In genomic region chr6:53201281-53201956, GRCm38 (mm10) we compare ENCODE assay signal across 10 mouse cellular contexts.
DNase-seq lines count a peak whose midpoint lies in the region; TF ChIP-seq lines count a peak whose summit lies in the region.
"Had no signal": no experiment of that assay in that cellular context is flagged by ENCODE, and none has a peak within 500 bp of the region (broad histone marks: within the 10 kb centered on the region; RNA-seq: fewer than 3 reads in every experiment).

No protein-coding gene starts in this region.

- H3K4me3 ChIP-seq in kidney, adult 2 months (ENCODE audit: insufficient read depth, low read depth, low read length): no peak overlapping the region
- H3K4me3 ChIP-seq in ES-Bruce4 (ENCODE audit: low read depth, low read length): no peak overlapping the region
- H3K4me3 ChIP-seq: erythroblast, embryonic 14.5 days; neural tube, embryonic 13.5 days had no signal

- 40% methylated on average over 10 of the region's 10 CpGs for WGBS in kidney, adult 2 months

- no peak for TF ChIP-seq POLR2A in kidney, adult 2 months (IDR thresholded peaks at IDR 0.05; ENCODE audit: low read depth, low read length)
- TF ChIP-seq POLR2A in ES-Bruce4 (IDR thresholded peaks at IDR 0.05; ENCODE audit: insufficient read depth, low read length): no peak

- H3K36me3 ChIP-seq in kidney, adult 2 months (ENCODE audit: control insufficient read depth, insufficient read depth, low read length): no peaks in the 10 kb centered on the region
- H3K36me3 ChIP-seq in ES-Bruce4 (ENCODE audit: control insufficient read depth, insufficient read depth, low read length, poor library complexity, severe bottlenecking): no peaks in the 10 kb centered on the region
- H3K36me3 ChIP-seq: neural tube, embryonic 13.5 days had no signal

- TF ChIP-seq CTCF in kidney, adult 2 months (conservative IDR thresholded peaks at IDR 0.05; ENCODE audit: insufficient read depth, insufficient read length, low read depth, low read length): no peak
- no peak for TF ChIP-seq CTCF in ES-Bruce4 (IDR thresholded peaks at IDR 0.05; ENCODE audit: low read depth, low read length)

- H3K9me3 ChIP-seq in ES-Bruce4 (replicated peaks; ENCODE audit: control insufficient read depth, insufficient read depth, low read length, poor library complexity, severe bottlenecking): peaks cover 4% of the 10 kb centered on the region; the same call in 1 of the 2 replicates
- H3K9me3 ChIP-seq: neural tube, embryonic 13.5 days had no signal

- peak; percentile 98 for TF ChIP-seq EP300 in ES-Bruce4 (IDR thresholded peaks at IDR 0.05; ENCODE audit: insufficient read depth, low read depth, low read length)

- no peaks in the 10 kb centered on the region for H3K27me3 ChIP-seq in kidney, adult 2 months (replicated peaks; ENCODE audit: control insufficient read depth, insufficient read depth, low read length)
- no peaks in the 10 kb centered on the region for H3K27me3 ChIP-seq in ES-Bruce4 (ENCODE audit: control insufficient read depth, insufficient read depth, low read length, poor library complexity, severe bottlenecking)
- H3K27me3 ChIP-seq: neural tube, embryonic 13.5 days had no signal

- H3K9ac ChIP-seq in ES-Bruce4 (ENCODE audit: low read depth, poor library complexity, severe bottlenecking): peak overlapping the region; percentile 35; the same call in 1 of the 2 replicates
- H3K9ac ChIP-seq: neural tube, embryonic 13.5 days had no signal

- H3K4me1 ChIP-seq in kidney, adult 2 months (ENCODE audit: control insufficient read depth, insufficient read depth, low read length): no peaks in the 10 kb centered on the region
- H3K4me1 ChIP-seq in ES-Bruce4 (ENCODE audit: control insufficient read depth, insufficient read depth, low read length): peaks cover 9% of the 10 kb centered on the region

- DNase-seq in kidney, postnatal 4 days: peak; percentile 49 to 53
- DNase-seq in kidney, adult 2 months: no peak
- peak; percentile 38 for DNase-seq in brain, adult 2 months (ENCODE audit: low read depth, low spot score)
- peak; percentile 45 for DNase-seq in gastrocnemius, postnatal 10 days
- DNase-seq in spleen, postnatal 10 days (ENCODE audit: low spot score in 2 of 2): no peak
- DNase-seq in thymus, postnatal 14 days: no peak
- DNase-seq: thymus, postnatal 4 days had no signal

- H3K27ac ChIP-seq in kidney, adult 2 months (ENCODE audit: insufficient read depth, low read depth, low read length): no peak overlapping the region
- H3K27ac ChIP-seq in ES-Bruce4 (ENCODE audit: insufficient read depth, low read length): peak overlapping the region; percentile 95
- H3K27ac ChIP-seq: neural tube, embryonic 13.5 days had no signal

Comparison
In these comparisons a context has a peak if more than half of its experiments do, and no peak if none do; other contexts are left out.
1. DNase-seq: peak in kidney, postnatal 4 days (2 of 2), brain, adult 2 months (single experiment) and gastrocnemius, postnatal 10 days (single experiment); none in kidney, adult 2 months (single experiment), spleen, postnatal 10 days (0 of 2) and thymus, postnatal 14 days (single experiment).